Mouse (Mus musculus) lung, embryonic 15.5 days (tissue): ENCODE data around the gene Tmem161a. TPM values are rescaled to one million over a fixed set of nuclear protein-coding genes. Genes with fewer than 3 reads are reported as not detected.

Experiments
- ATAC-seq: fragments of 200-750 bp; cut with Nextera tagmentation; 2 replicates; pipeline ENCODE4 v1.8.0; 2017; ENCODE audit warnings: moderate number of reproducible peaks, borderline replicate concordance; ENCODE audit not compliant: low FRiP score, low TSS enrichment; ENCODE audit errors: extremely low read depth
- H3K27ac ChIP-seq: fragments of 300-500 bp; sonication (generic); 2 replicates; pipeline ENCODE4 v1.5.1; 2015; ENCODE audit warnings: moderate library complexity, mild to moderate bottlenecking, inconsistent platforms
- H3K27me3 ChIP-seq: fragments of 300-500 bp; sonication (generic); 2 replicates; pipeline ENCODE4 v1.6.1; 2015; ENCODE audit warnings: inconsistent platforms
- H3K36me3 ChIP-seq: fragments of 300-500 bp; sonication (generic); 2 replicates; pipeline ENCODE4 v1.6.1; 2015; ENCODE audit warnings: inconsistent platforms
- H3K4me1 ChIP-seq: fragments of 300-500 bp; sonication (generic); 2 replicates; pipeline ENCODE4 v1.6.1; 2015; ENCODE audit warnings: inconsistent platforms
- H3K4me2 ChIP-seq: fragments of 300-500 bp; sonication (generic); 2 replicates; pipeline ENCODE4 v1.6.1; 2015; ENCODE audit warnings: inconsistent platforms, mild to moderate bottlenecking, moderate library complexity
- H3K4me3 ChIP-seq: fragments of 300-500 bp; sonication (generic); 2 replicates; pipeline ENCODE4 v1.5.1; 2015; ENCODE audit warnings: mild to moderate bottlenecking, inconsistent platforms
- H3K9ac ChIP-seq: fragments of 300-500 bp; sonication (generic); 2 replicates; pipeline ENCODE4 v1.6.1; 2015; ENCODE audit warnings: inconsistent platforms
- H3K9me3 ChIP-seq: fragments of 300-500 bp; sonication (generic); 2 replicates; pipeline ENCODE4 v1.6.1; 2016; ENCODE audit warnings: inconsistent platforms
- WGBS: fragments of 180-500 bp; shearing (Covaris S2); methylation state at CpG from one replicate; pipeline ENCODE4 v1.1.7; 2015; 5-methylcytosine and 5-hydroxymethylcytosine counted together
- polyA plus RNA-seq: library from polyadenylated mRNA; unstranded; fragments of >200 nt; fragmentation: Nextera tagmentation; extraction: Ambion mirVana; gene quantifications from 2 replicates; pipeline ENCODE4 v1.2.1, GENCODE M21; 2015

Tmem161a gene
- 69.7 TPM in 2 replicates for polyA plus RNA-seq

DNA sequence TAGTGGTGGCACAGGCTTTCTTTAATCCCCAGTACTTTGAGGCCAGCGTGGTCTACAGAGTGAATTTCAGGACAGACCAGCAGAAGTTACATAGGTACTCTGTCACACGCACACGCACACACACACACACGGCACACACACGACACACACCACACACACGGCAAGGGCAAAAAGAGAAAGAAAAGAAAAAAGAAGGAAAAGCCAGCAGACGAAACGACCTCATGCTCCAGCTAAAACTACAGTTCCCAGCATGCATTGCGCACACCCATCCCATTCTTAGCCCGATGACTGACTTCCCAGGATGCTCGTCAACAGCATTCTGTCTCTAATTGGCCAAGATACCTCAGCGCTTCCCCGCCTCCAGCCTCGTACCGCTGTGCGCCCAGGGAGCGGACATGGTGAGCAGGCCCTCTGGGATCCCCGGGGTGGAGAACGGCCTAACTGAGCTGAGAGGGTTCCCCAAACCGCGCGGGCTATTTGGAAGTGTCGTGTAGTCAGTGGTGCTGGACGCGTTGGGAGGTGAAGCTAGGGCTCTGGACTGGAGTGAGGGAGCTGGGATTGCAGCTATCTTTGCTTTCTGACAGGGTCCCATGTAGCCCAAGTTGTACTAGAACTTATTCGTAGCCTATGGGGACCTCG lies at the start of gene Tmem161a:
Gene Tmem161a, plus strand, starts transcription at position 314 of the 639 bp plus-strand sequence.
- Histone ChIP-seq H3K27ac (peak within 1 kb of the TSS; percentile 29; the same call in 1 of the 2 replicates), H3K4me3 (peak within 1 kb of the TSS; percentile 52), H3K4me1 (peaks cover 17% of the 10 kb centered on the region), H3K4me2 (peak within 1 kb of the TSS; percentile 56), H3K9me3 (no peaks in the 10 kb centered on the region), H3K27me3 (no peaks in the 10 kb centered on the region), H3K36me3 (peaks cover 5% of the 10 kb centered on the region; the same call in 1 of the 2 replicates), H3K9ac (peak within 1 kb of the TSS; percentile 56)
- ATAC-seq = peak; percentile 96
- 2% methylated on average over 27 of the region's 27 CpGs for WGBS

DNA sequence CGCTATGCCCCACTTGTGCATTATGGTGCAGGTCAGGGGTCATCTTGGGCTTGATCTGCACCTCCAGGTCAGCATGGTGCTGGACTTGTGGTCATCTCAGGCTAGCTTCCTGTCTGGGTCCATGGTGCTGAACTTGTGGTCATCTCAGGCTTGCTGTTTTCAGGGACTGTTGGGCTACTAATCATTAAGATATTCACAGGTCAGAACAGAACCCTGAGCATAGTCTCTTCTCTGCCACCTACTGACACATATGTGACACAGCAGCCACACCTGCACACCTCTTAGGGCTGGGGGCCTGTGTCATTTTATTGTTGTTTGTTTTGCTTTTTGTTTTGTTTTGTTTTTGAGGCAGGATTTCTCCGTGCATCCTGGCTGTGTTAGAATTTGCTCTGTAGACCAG lies 49.3 kb upstream of the Tmem161a start:
- no peak for ATAC-seq
- H3K27ac ChIP-seq = no peak overlapping the region
- no peaks in the 10 kb centered on the region for H3K9me3 ChIP-seq
- H3K4me2 ChIP-seq = no peak overlapping the region
- H3K4me3 ChIP-seq = no peak overlapping the region
- peaks cover 33% of the 10 kb centered on the region for H3K27me3 ChIP-seq
- 53% methylated on average over 2 of the region's 2 CpGs for WGBS
- H3K36me3 ChIP-seq = no peaks in the 10 kb centered on the region
- H3K4me1 ChIP-seq = no peaks in the 10 kb centered on the region
- H3K9ac ChIP-seq = no peak overlapping the region

DNA sequence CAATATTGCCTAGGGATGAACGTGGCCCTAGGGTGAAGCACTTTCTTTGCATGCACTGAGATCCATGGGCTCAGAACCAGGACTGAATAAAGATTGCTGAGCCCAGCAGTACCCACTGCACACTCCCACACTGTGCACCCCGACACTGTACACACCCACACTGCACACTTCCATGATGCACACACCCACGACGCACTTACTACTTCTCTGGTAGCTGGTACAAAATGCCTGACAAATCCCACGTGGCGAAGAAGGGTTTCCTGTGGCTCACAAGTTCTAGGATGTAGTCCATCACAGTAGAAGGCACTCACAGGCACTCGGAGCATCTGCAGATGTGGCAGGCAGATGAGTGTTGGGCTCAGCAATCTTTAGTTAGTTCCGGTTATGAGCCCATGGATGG lies 47.2 kb upstream of the Tmem161a start:
- Histone ChIP-seq H3K27ac (no peak overlapping the region), H3K9ac (no peak overlapping the region), H3K4me2 (no peak overlapping the region), H3K36me3 (no peaks in the 10 kb centered on the region), H3K4me1 (peaks cover 19% of the 10 kb centered on the region), H3K9me3 (no peaks in the 10 kb centered on the region), H3K27me3 (peaks cover 12% of the 10 kb centered on the region), H3K4me3 (no peak overlapping the region)
- WGBS = 54% methylated on average over 8 of the region's 8 CpGs
- ATAC-seq = no peak

DNA sequence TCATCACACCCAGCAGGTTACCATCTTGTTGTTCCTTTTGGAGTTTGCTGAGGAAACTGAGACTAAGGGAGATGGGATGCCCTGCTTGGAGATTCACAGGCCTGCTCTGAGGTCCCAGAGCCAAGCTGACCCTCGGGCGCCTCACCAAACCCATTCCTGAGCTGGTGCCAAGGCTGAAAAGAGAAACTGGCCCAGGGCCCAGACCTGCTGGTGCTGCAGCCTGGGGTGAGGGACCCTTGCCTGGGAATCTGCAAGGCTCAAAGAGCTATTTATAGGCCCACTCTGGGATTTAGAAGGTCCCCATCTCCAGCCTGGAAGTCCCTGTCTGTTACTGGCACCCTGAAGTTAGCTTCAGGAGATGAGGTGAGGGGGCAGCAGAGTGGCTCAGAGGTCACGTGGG lies 43.7 kb upstream of the Tmem161a start:
- ATAC-seq = no peak
- no peak overlapping the region for H3K27ac ChIP-seq
- no peak overlapping the region for H3K4me3 ChIP-seq
- H3K27me3 ChIP-seq = no peaks in the 10 kb centered on the region
- H3K4me2 ChIP-seq = no peak overlapping the region
- H3K9me3 ChIP-seq = no peaks in the 10 kb centered on the region
- WGBS = 49% methylated on average over 3 of the region's 3 CpGs
- H3K4me1 ChIP-seq = peaks cover 29% of the 10 kb centered on the region
- no peak overlapping the region for H3K9ac ChIP-seq
- peaks cover 3% of the 10 kb centered on the region; the same call in 1 of the 2 replicates for H3K36me3 ChIP-seq

DNA sequence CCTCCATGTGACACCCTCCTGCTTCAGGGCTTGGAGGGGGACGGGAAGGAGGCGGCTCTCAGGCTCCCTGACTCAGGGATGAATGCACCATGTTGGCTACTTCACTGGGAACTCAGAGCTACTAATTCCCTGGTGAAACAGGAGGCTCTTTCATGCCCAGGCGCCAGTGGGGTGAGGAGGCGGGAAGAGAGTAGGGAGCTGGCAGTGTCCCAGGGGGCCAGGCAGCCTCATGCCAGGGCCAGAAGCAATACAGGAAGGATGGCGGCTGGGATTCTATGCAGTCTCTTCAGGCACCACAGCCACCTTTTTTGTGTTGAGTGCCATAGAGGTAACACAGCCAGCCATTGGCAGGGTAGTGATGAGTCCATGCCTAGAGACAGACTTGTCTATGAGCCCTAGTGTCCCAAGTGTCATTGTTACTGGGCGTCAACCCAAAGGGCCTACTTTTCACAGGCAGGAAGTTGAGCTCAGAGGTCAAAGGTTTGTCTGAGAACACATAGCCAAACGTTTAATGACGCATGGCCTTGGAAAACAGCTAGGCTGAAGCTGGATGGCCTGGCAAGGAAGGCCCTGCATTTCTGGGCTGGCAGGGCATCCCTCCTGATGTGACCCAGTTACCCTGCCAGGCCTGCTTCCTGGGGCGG lies 42.7 kb upstream of the Tmem161a start:
- H3K27ac ChIP-seq = no peak overlapping the region
- WGBS = 53% methylated on average over 9 of the region's 9 CpGs
- no peak for ATAC-seq
- no peak overlapping the region for H3K9ac ChIP-seq
- H3K27me3 ChIP-seq = no peaks in the 10 kb centered on the region
- H3K4me2 ChIP-seq = no peak overlapping the region
- H3K9me3 ChIP-seq = no peaks in the 10 kb centered on the region
- H3K36me3 ChIP-seq = peaks cover 13% of the 10 kb centered on the region
- H3K4me1 ChIP-seq = peaks cover 29% of the 10 kb centered on the region
- no peak overlapping the region for H3K4me3 ChIP-seq

DNA sequence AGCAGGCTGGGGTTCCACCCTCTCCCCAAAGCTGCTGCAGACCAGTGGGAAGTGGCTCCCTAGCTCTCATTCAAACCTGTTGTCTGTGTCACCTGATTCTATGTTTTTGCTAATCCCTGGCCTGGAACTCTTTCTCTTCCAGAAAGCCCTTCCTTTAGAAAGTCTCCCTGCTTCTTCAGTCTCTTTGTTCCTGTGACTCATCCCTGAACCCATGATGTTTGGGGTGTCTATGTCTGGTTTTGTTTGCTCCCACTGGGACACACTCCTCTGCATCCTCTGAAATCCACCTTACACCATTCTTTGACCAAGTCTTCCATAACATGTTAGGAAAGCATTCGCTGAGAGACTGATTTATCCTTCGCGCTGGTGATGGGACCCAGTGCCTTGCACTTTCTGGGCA lies 42.1 kb upstream of the Tmem161a start:
- Histone ChIP-seq H3K36me3 (peaks cover 19% of the 10 kb centered on the region), H3K4me1 (peaks cover 29% of the 10 kb centered on the region), H3K9me3 (no peaks in the 10 kb centered on the region), H3K27ac (no peak overlapping the region), H3K4me2 (no peak overlapping the region), H3K4me3 (no peak overlapping the region), H3K9ac (no peak overlapping the region), H3K27me3 (no peaks in the 10 kb centered on the region)
- no peak for ATAC-seq
- 77% methylated on average over 3 of the region's 3 CpGs for WGBS

DNA sequence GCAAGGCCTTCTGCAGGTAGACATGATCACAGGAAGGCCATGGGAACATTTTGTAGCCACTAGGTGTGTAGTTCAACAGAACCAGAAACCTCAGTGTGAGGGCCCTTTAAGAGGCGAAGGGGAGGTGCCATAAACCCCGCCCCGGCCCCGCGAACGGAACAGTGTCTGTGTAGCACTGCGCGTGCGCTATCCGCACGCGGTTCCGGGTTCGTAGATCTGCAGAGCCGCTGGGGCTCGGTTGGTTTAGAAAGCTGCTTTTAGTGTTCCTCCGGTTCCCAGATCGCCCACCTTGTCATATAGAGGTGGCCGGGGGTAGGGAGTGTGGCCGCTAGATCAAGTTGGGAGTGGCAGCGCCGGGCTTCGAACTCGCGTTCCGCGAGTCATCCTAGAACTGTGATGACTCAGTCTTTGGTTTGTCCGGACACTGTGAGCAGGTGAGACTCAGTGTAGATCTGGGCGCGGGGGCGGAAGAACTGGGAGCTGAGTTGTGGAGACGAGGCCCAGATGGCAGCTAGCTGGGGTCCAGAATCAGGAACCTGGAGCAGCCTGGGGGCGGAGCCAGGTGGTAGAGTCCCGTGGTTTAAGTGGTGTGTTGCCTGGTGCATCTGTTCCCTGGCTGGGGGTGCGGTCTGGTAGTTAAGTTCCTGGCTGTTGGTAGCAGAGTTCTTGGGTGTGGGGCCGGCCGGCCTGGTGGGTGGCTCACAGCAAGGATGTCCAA lies 40.8 kb upstream of the Tmem161a start, which contains the start of gene Nr2c2ap:
Gene Nr2c2ap, plus strand, starts transcription at position 168 of the 718 bp plus-strand sequence.
- no peaks in the 10 kb centered on the region for H3K27me3 ChIP-seq
- peak within 1 kb of the TSS; percentile 68 for H3K4me2 ChIP-seq
- H3K27ac ChIP-seq = no peak within 1 kb of the TSS
- H3K9me3 ChIP-seq = no peaks in the 10 kb centered on the region
- H3K4me1 ChIP-seq = peaks cover 29% of the 10 kb centered on the region
- peak within 1 kb of the TSS; percentile 72 for H3K4me3 ChIP-seq
- peak within 1 kb of the TSS; percentile 64 for H3K9ac ChIP-seq
- ATAC-seq = peak; percentile 82
- H3K36me3 ChIP-seq = peaks cover 29% of the 10 kb centered on the region
- 1% methylated on average over 37 of the region's 37 CpGs for WGBS

DNA sequence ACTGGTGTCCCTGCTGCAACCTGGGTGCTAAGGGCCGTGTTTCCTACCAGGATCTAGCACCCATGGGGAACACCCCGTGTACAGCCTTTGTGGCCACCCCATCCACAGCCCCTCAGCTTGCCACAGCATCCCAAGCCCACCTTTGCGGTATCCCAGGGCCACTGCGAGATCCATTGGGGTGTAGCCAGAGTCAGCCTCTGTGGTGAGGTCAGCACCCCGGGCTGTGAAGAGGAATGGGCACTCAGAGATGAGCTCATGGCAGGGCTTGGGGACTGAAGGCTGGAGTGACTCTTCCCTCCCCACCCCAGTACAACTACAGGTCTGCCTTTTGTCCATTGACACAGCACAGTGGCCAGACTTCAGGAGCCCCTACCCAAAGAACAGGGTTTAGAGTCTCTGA lies 38.1 kb upstream of the Tmem161a start:
- whole genome bisulfite sequencing = 88% methylated on average over 5 of the region's 5 CpGs
- Histone ChIP-seq H3K9me3 (no peaks in the 10 kb centered on the region), H3K36me3 (peaks cover 32% of the 10 kb centered on the region), H3K4me1 (peaks cover 28% of the 10 kb centered on the region), H3K4me3 (no peak overlapping the region), H3K27ac (no peak overlapping the region), H3K27me3 (no peaks in the 10 kb centered on the region), H3K9ac (no peak overlapping the region), H3K4me2 (no peak overlapping the region)
- no peak for ATAC-seq

DNA sequence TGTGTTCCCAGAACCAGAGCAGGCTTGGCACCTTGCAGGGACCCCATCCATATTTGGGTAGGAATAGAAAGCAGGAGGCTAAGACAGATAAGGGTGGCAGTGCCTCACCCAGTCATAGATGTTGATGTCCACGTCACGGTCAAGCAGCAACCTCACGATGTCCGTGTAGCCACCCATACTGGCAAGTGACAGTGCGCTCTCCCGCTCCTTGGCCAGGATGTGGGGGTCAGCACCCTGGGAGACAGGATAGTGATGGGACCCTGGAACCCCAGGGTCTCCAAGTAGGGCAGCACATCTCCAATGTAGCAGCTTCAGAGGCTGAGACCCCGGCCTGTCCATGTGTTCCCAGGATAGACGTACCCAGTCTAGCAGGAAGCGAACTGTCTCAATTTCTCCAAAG lies 37.2 kb upstream of the Tmem161a start:
- Histone ChIP-seq H3K4me1 (peaks cover 20% of the 10 kb centered on the region), H3K27ac (no peak overlapping the region)
- ATAC-seq = no peak

DNA sequence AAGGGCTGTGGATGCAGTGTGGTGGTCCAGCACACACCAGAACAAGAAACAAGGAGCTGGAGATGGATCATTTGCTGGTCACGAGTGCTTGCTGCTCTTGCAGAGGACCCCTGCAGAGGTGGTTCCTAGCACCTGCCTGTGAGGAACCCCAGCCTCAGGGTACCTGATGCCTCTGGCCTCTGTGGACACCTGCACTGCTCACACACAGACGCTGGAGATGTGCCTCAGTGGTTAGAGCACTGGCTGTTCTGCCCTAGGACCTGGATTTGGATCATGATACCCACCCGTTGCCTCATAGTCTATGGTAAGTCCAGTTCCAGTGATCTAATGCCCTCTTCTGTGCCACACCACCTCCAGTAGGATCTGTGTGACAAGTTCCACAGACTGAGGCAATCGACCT lies 35.6 kb upstream of the Tmem161a start:
- H3K4me2 ChIP-seq = no peak overlapping the region
- H3K27me3 ChIP-seq = no peaks in the 10 kb centered on the region
- H3K9me3 ChIP-seq = no peaks in the 10 kb centered on the region
- WGBS = 80% methylated on average over 4 of the region's 4 CpGs
- no peak overlapping the region for H3K4me3 ChIP-seq
- H3K36me3 ChIP-seq = peaks cover 32% of the 10 kb centered on the region
- H3K9ac ChIP-seq = no peak overlapping the region
- no peak overlapping the region for H3K27ac ChIP-seq
- peaks cover 23% of the 10 kb centered on the region for H3K4me1 ChIP-seq
- ATAC-seq = no peak

More for the DNA sequence above, 37.2 kb upstream of the Tmem161a start:
- peaks cover 32% of the 10 kb centered on the region for H3K36me3 ChIP-seq
- H3K4me2 ChIP-seq = no peak overlapping the region
- H3K9me3 ChIP-seq = no peaks in the 10 kb centered on the region
- no peaks in the 10 kb centered on the region for H3K27me3 ChIP-seq
- no peak overlapping the region for H3K4me3 ChIP-seq
- no peak overlapping the region for H3K9ac ChIP-seq
- 85% methylated on average over 9 of the region's 9 CpGs for WGBS

DNA sequence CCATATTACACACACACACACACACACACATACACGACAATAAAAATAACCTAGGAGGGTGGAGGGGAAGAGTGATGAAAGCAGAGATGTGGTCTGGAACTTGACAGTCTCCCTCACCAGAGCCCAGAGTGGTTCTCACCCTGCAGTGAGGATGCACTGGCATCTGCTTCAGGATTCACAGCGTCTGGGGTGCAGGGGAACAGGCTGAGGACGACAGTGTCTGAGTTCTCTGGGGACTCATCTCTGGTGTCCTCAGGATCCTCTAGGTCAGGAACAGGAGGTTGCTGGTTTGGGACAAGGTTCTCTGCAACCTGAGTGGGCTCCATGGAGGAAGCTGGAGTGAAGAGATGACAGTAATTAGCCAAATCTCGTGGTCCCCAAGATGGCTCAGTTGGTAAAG lies 34.3 kb upstream of the Tmem161a start:
- Histone ChIP-seq H3K9me3 (no peaks in the 10 kb centered on the region), H3K36me3 (peaks cover 37% of the 10 kb centered on the region), H3K4me3 (peak overlapping the region; percentile 74), H3K9ac (peak overlapping the region; percentile 61), H3K4me2 (peak overlapping the region; percentile 60), H3K27ac (no peak overlapping the region), H3K4me1 (peaks cover 19% of the 10 kb centered on the region), H3K27me3 (no peaks in the 10 kb centered on the region)
- no peak for ATAC-seq
- WGBS = 73% methylated on average over 4 of the region's 4 CpGs
